Mouse (Mus musculus): ENCODE measurements around the gene Olfr525. TPM values are rescaled to one million over a fixed set of nuclear protein-coding genes. Genes with fewer than 3 reads are reported as not detected.

The Olfr525 gene
- not detected in 2 replicates for polyA plus RNA-seq (2012; rRNA removed)

DNA sequence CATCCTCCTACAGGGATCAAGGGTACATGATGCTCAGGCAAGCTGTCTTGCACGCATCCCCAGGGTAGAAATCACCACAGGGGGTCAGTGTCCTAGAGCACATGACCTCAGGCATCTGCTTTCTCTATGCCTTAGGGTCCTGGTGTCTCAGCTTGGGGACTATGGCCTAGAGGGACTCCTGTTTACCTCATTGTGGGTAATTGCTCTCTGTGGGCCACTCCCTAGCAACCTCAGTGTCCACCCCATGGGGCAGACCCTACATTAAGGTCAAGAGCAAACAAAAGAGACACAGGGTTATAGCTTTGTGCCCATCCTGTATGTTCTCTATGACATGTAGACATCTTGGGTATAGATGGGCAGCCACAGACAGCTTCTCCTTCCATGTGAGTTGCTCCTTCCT, at the start of gene Olfr525:
Olfr525 (plus strand) TSS at position 301 of the 400 bp plus-strand sequence.

GRCm38 (mm10) chr7:140333717-140334116, 13.1 kb downstream of the Olfr525 start, which contains the start of gene Olfr527:
TSS of gene Olfr527 (plus strand) at chr7:140334017.

GRCm38 (mm10) chr7:140361571-140361970, 40.9 kb downstream of the Olfr525 start, which contains the start of gene Olfr60:
TSS of gene Olfr60 (minus strand) at chr7:140361671.

DNA sequence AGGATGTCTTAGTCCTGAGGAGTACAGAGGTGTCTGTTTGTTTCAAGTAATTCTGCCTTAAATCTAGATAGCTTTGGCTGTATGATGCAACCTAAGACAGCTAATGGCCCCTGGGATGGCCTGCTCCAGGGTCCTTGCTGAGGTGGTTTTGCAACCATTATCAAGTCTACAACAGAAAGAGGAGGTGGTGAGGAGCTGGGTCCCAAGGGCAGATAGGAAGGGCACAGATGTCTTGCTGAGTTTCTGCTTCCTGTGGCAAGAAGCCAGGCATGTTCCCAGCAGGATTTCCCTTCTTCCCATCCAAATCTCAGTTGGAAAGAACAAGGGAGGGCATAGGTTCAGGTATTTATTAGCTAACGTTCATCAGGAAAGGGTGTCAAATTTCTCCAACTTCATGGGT, 55.6 kb downstream of the Olfr525 start, which contains the start of gene Olfr530:
Olfr530 (minus strand) TSS at position 101 of the 400 bp plus-strand sequence.

Other genes starting within 250 kb of the Olfr525 start
- gene Caly, start 238.3 kb upstream of the Olfr525 start, polyA plus RNA-seq (2012; rRNA removed), result 107 and 113 TPM in 2 replicates
- 0.20 and 0.40 TPM in 2 replicates for gene Prap1, start 227.5 kb upstream of the Olfr525 start, polyA plus RNA-seq (2012; rRNA removed)
- gene Fuom, start 218.4 kb upstream of the Olfr525 start, polyA plus RNA-seq (2012; rRNA removed), result 22.9 and 26.7 TPM in 2 replicates
- 5.2 and 6.3 TPM in 2 replicates for gene Paox, start 205.1 kb upstream of the Olfr525 start, polyA plus RNA-seq (2012; rRNA removed)
- 86.8 and 98.6 TPM in 2 replicates for gene Echs1, start 204.4 kb upstream of the Olfr525 start, polyA plus RNA-seq (2012; rRNA removed)
- gene Mtg1, start 183.3 kb upstream of the Olfr525 start, polyA plus RNA-seq (2012; rRNA removed), result 40.2 and 41.2 TPM in 2 replicates
- gene Sprn, start 166.0 kb upstream of the Olfr525 start, polyA plus RNA-seq (2012; rRNA removed), result 8.6 and 9.2 TPM in 2 replicates
- gene Olfr522, start 156.1 kb upstream of the Olfr525 start, polyA plus RNA-seq (2012; rRNA removed), result not detected in 2 replicates
- gene Olfr523, start 147.6 kb upstream of the Olfr525 start, polyA plus RNA-seq (2012; rRNA removed), result not detected in 2 replicates
- not detected in 2 replicates for gene Olfr524, start 114.9 kb upstream of the Olfr525 start, polyA plus RNA-seq (2012; rRNA removed)
- 0.18 TPM in 1 of 2 replicates, not detected in the other for gene Cd163l1, start 102.6 kb upstream of the Olfr525 start, polyA plus RNA-seq (2012; rRNA removed)
- gene 5830411N06Rik, start 73.6 kb upstream of the Olfr525 start, polyA plus RNA-seq (2012; rRNA removed), result not detected in 2 replicates
- not detected in 2 replicates for gene Olfr527, start 13.2 kb downstream of the Olfr525 start, polyA plus RNA-seq (2012; rRNA removed)
- not detected in 2 replicates for gene Olfr60, start 40.8 kb downstream of the Olfr525 start, polyA plus RNA-seq (2012; rRNA removed)
- not detected in 2 replicates for gene Olfr530, start 55.5 kb downstream of the Olfr525 start, polyA plus RNA-seq (2012; rRNA removed)
- gene Olfr531, start 82.1 kb downstream of the Olfr525 start, polyA plus RNA-seq (2012; rRNA removed), result not detected in 2 replicates
- gene Olfr532, start 100.8 kb downstream of the Olfr525 start, polyA plus RNA-seq (2012; rRNA removed), result not detected in 2 replicates
- not detected in 2 replicates for gene Olfr533, start 142.5 kb downstream of the Olfr525 start, polyA plus RNA-seq (2012; rRNA removed)
- not detected in 2 replicates for gene Olfr535, start 163.4 kb downstream of the Olfr525 start, polyA plus RNA-seq (2012; rRNA removed)
- gene Olfr536, start 186.5 kb downstream of the Olfr525 start, polyA plus RNA-seq (2012; rRNA removed), result not detected in 2 replicates
- gene Olfr538, start 247.0 kb downstream of the Olfr525 start, polyA plus RNA-seq (2012; rRNA removed), result not detected in 2 replicates

All from central nervous system, embryonic 14 days (tissue).